Mouse (Mus musculus) gastrocnemius, postnatal 10 days (tissue): ENCODE measurements at regions not wholly inside any gene's neighbourhood (a gene's known extent, or its start where the extent isn't known, plus 50 kb on each side); places are given as distances from the start of the nearest gene placed in this dataset.

Experiments used
- DNase-seq: peaks from one replicate; pipeline ENCODE4 v3.0.0; 2021; ENCODE audit warnings: mixed read lengths

- no peak for DNase-seq
Measured at GRCm38 (mm10) chr15:59138393-59139107, 249.5 kb downstream of the Gm49356 start.

GRCm38 (mm10) chr15:59141621-59142020, 252.5 kb downstream of the Gm49356 start:
- no peak for DNase-seq

DNA sequence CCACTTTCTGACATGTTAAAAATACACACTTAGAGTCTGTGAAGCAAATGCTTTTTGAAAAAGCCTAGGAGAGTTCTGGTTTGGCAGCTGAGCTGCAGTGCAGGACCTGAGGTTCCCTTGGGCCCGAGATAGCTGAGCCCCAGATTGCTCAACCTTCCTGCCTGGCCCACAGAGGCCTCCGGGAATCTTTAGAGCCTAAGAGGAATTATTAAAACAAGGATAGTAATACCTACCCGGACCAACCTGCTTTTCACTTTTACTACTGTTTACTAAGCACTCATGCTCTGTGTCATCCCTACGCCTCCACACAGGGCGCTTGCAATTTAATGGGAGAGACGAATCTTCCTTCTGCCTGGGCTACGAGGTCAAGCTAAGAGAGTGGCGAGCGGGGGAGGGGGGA, 253.4 kb downstream of the Gm49356 start:
- DNase-seq = no peak

DNA sequence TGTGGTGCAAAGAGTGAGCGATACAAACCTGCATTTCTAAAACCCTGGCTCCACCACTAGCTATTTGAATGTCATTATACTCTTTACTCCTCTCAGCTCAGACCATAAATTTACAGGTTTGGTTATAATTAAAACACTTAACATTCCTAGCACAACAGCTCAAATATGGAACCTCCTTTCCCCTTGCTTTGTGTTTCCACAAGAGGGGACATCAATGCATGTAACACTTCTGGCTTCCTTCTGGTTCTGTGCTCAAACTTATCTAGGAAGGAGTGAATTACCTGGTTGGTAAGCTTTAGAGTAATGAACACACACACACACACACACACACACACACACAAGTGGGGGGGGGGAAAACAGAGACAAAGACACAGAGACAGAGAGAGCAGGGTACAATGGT, 254.8 kb downstream of the Gm49356 start:
- no peak for DNase-seq

- no peak for DNase-seq
Measured at GRCm38 (mm10) chr15:59145679-59146078, 256.6 kb downstream of the Gm49356 start.

DNA sequence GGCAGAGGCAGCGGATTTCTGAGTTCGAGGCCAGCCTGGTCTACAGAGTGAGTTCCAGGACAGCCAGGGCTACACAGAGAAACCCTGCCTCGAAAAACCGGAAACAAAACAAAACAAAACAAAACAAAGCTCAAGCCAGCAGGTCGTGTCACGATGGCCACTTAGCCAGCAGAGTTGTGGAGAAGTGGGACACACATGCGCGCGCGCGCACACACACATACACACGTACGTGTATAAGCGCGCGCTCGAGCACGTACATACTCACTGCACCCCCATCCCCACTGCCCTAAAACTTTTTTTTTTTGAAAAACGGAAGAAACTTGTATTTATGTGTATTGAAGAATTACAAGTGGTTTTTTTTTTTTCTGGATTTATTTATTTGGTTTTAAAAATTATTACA, 257.0 kb downstream of the Gm49356 start:
- DNase-seq = no peak

DNA sequence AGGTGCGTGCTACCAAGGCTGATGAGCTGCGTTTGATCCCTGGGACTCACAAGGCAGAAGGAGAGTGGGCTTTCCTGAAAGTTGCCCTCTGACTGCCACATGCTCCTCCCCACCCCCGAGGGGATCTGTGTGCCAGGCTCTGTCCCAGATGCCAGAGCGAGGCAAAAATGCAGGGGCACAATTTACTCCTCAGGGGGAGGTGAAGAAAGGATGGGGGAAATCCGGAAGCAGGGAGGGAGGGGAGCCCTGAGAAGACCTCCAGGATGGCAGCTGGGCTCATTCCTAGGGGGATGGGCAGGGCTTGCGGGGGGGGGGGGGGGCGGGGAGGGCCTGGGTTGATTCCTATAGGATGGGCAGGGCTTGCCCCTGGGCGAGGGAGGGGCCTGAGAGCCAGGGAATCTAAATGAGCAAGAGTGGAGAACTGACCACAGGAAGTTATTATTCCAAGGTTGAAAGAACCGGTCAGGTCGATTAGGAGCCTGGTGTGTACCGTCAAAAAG, 257.5 kb downstream of the Gm49356 start:
- no peak for DNase-seq

- DNase-seq = no peak
Measured at GRCm38 (mm10) chr15:59148531-59148930, 259.4 kb downstream of the Gm49356 start.

GRCm38 (mm10) chr15:59151506-59151905, 262.4 kb downstream of the Gm49356 start:
- no peak for DNase-seq

DNA sequence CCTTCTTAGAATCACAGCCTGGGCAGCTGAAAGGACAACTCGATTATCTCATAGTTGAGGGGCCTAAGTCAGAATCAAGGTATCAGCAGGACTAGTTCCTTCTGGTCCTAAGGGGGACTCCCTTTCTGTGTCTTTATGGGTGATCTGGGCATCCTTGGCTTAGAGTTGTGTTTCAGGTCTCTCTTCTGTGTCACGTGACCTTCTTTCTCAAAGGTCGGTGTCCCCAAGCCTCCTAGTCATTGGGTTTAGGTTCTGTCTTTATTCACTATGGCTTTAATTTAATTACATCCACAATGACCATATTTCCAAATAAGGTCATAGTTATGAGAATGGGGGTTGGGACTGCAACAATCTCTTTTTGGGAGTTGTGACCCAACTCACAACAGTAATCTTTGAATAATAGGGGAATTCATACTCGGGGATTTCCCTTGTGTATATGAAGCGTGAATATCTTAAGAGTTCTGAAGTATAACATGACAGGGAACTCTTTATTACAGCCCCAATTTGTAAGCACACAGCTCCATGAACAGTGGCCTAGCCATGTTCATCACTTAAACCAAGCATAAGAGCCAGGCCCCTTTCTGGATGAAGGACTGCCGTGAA, 263.8 kb downstream of the Gm49356 start:
- no peak for DNase-seq

GRCm38 (mm10) chr15:59153416-59154250, 264.5 kb downstream of the Gm49356 start:
- DNase-seq = no peak

- DNase-seq = no peak
Measured at GRCm38 (mm10) chr15:59154407-59155288, 265.6 kb downstream of the Gm49356 start.

DNA sequence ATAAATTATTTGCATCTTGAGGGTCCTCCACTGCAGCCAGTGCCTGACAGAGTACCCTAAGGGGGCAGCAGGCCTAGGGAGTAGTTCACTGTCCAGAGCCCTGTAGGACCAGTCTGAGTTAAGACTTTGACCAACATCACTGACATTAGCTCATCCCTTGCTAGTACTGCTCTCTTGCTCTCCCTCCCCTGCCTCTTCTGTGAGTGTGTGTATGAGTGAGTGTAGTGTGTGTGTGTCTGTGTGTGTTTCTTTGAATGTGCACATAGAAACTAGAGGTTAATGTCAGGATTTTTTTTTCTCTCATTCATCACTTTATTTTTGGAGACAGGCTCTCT, 266.2 kb downstream of the Gm49356 start:
- DNase-seq = no peak

DNA sequence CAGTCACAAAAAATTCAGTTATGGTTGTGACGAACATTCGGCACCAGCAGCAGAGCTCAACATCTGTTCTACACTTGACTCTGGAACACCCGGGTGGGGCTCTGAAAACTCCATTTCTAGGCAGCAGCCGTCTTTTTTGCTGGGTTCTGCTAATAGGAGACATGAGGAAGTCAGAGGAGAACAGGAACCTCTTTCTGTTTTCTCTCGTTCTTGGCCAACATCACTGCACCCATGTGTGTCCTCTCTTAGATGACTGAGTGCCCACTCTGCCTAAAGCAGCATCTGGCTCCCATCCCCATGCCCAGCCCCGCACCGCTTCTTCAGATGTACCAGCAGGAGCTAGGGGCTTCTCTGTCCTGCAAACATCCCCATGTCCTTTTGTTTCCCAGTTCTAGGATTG, 267.2 kb downstream of the Gm49356 start:
- DNase-seq = no peak

- DNase-seq = no peak
Measured at GRCm38 (mm10) chr15:59158760-59159159, 269.7 kb downstream of the Gm49356 start.

- DNase-seq = no peak
Measured at GRCm38 (mm10) chr15:59160931-59161920, 272.1 kb downstream of the Gm49356 start.

DNA sequence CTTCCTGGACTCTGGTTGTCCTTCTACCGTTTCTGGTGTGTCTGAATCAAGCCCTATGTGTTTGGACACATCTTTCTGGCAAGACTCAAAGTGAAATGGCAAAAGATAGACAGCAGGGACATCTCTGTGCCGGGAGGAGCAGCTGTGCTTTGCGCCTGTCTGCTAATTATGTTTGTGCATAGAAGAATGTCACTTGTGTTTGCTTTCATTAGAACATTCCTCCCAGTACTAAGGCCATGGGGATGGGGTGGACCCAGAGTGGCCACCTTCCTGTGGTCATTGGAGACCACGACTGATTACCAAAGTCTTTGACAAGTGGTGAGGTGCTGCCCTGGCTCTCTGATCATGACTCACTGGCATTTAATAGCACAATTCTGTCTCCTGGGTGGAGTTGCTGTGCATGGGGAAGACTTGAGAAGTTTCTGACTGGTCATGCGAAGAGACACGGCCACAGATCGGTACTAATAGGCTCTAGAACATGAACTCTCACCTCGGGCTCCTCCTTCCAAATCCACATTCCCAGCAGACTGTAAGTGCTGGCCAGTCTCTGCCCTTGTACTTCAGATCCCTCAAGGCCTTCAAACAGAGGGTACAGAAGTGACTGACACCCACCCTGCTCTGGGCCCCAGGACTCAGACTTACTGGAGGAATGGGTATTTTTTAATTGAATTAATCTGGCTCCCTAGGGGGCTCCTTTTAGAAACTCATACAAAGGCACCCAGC, 279.0 kb downstream of the Gm49356 start:
- DNase-seq = no peak

GRCm38 (mm10) chr15:59168660-59169170, 279.6 kb downstream of the Gm49356 start:
- DNase-seq = no peak

DNA sequence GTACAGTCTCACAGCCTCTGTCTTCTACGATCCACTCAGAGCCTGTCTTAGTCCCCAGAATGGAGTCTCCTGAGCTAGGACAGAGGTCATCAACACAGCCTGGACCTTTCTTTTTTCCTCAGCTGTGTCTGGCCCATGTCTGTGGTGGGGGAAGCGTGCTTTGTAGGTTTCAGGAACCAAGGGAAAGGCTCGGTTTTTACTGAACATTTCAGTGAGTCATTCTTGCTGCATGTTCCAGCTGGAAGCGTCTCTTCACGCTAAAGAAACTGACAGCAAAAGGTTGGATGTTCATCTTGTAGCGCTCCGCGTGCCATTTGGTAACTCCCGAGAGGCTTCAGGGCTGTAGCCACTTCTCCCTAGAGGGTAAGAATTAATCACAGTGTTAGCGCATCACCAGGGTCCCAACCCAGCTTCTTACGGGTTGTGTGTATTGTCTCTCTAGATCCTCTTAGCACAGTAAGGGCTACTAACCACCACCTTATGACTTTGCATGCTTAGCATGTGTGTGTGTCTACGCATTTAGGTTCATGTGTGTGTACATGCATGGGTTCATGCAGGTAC, 280.2 kb downstream of the Gm49356 start:
- DNase-seq = no peak

GRCm38 (mm10) chr15:59169831-59170230, 280.7 kb downstream of the Gm49356 start:
- no peak for DNase-seq
